Mouse (Mus musculus): ENCODE results near the gene Nxt1. TPM values are rescaled to one million over a fixed set of nuclear protein-coding genes. Genes with fewer than 3 reads are reported as not detected.

Nxt1 gene
- polyA plus RNA-seq, 1 experiment from 2014 or later = 108 TPM

- peaks cover 92% of the 10 kb centered on the region for H3K36me3 ChIP-seq
Measured at GRCm38 (mm10) chr2:148690781-148691180, 18.4 kb downstream of the Nxt1 start.

GRCm38 (mm10) chr2:148698571-148698970 is 26.2 kb downstream of the Nxt1 start:
- H3K27me3 ChIP-seq = no peaks in the 10 kb centered on the region
- H3K9me3 ChIP-seq = no peaks in the 10 kb centered on the region
- no peak overlapping the region for H3K9ac ChIP-seq
- ATAC-seq (ENCODE audit: insufficient number of reproducible peaks, insufficient read depth, low FRiP score, low TSS enrichment, low read depth) = no peak
- no peak overlapping the region for H3K4me2 ChIP-seq
- H3K4me3 ChIP-seq = no peak overlapping the region
- H3K27ac ChIP-seq = no peak overlapping the region
- WGBS = 68% methylated on average over 5 of the region's 5 CpGs
- H3K36me3 ChIP-seq = peaks cover 68% of the 10 kb centered on the region
- no peaks in the 10 kb centered on the region for H3K4me1 ChIP-seq

More at GRCm38 (mm10) chr2:148690781-148691180, 18.4 kb downstream of the Nxt1 start:
- no peaks in the 10 kb centered on the region for H3K9me3 ChIP-seq
- H3K4me2 ChIP-seq = no peak overlapping the region
- H3K27me3 ChIP-seq = no peaks in the 10 kb centered on the region
- H3K27ac ChIP-seq = no peak overlapping the region
- ATAC-seq (ENCODE audit: insufficient number of reproducible peaks, insufficient read depth, low FRiP score, low TSS enrichment, low read depth) = no peak
- 92% methylated on average over 5 of the region's 5 CpGs for WGBS
- H3K4me3 ChIP-seq = no peak overlapping the region
- no peak overlapping the region for H3K9ac ChIP-seq
- H3K4me1 ChIP-seq = no peaks in the 10 kb centered on the region

GRCm38 (mm10) chr2:148706409-148707201 is 34.2 kb downstream of the Nxt1 start:
- no peaks in the 10 kb centered on the region for H3K27me3 ChIP-seq
- no peaks in the 10 kb centered on the region for H3K9me3 ChIP-seq
- H3K4me3 ChIP-seq = no peak overlapping the region
- no peaks in the 10 kb centered on the region for H3K4me1 ChIP-seq
- H3K27ac ChIP-seq = no peak overlapping the region
- no peak for ATAC-seq (ENCODE audit: insufficient number of reproducible peaks, insufficient read depth, low FRiP score, low TSS enrichment, low read depth)
- H3K36me3 ChIP-seq = peaks cover 31% of the 10 kb centered on the region
- 82% methylated on average over 15 of the region's 15 CpGs for WGBS
- H3K4me2 ChIP-seq = no peak overlapping the region
- H3K9ac ChIP-seq = no peak overlapping the region

- Histone ChIP-seq H3K36me3 (peaks cover 34% of the 10 kb centered on the region), H3K4me1 (0 out of 2 replicates have a peak, but pooled peaks cover under 1% of the 10 kb centered on the region), H3K9me3 (no peaks in the 10 kb centered on the region), H3K4me2 (no peak overlapping the region), H3K9ac (no peak overlapping the region), H3K27ac (no peak overlapping the region), H3K27me3 (no peaks in the 10 kb centered on the region), H3K4me3 (no peak overlapping the region)
- WGBS = 84% methylated on average over 6 of the region's 6 CpGs
- no peak for ATAC-seq (ENCODE audit: insufficient number of reproducible peaks, insufficient read depth, low FRiP score, low TSS enrichment, low read depth)
Measured at GRCm38 (mm10) chr2:148707202-148707530, 34.8 kb downstream of the Nxt1 start.

- ATAC-seq (ENCODE audit: insufficient number of reproducible peaks, insufficient read depth, low FRiP score, low TSS enrichment, low read depth) = no peak
- no peak overlapping the region for H3K27ac ChIP-seq
- H3K4me2 ChIP-seq = no peak overlapping the region
- no peak overlapping the region for H3K9ac ChIP-seq
- WGBS = 65% methylated on average over 3 of the region's 3 CpGs
- H3K36me3 ChIP-seq = peaks cover 15% of the 10 kb centered on the region; the same call in 1 of the 2 replicates
- H3K4me3 ChIP-seq = no peak overlapping the region
- 0 out of 2 replicates have a peak, but pooled peaks cover 3% of the 10 kb centered on the region for H3K4me1 ChIP-seq
- H3K27me3 ChIP-seq = no peaks in the 10 kb centered on the region
- H3K9me3 ChIP-seq = no peaks in the 10 kb centered on the region
Measured at GRCm38 (mm10) chr2:148712326-148712725, 39.9 kb downstream of the Nxt1 start.

- 0 out of 2 replicates have a peak, but pooled peaks cover 3% of the 10 kb centered on the region for H3K4me1 ChIP-seq
- ATAC-seq (ENCODE audit: insufficient number of reproducible peaks, insufficient read depth, low FRiP score, low TSS enrichment, low read depth) = no peak
- H3K4me3 ChIP-seq = no peak overlapping the region
- H3K9ac ChIP-seq = no peak overlapping the region
- no peaks in the 10 kb centered on the region for H3K9me3 ChIP-seq
- 67% methylated on average over 2 of the region's 2 CpGs for WGBS
- H3K4me2 ChIP-seq = no peak overlapping the region
- H3K27me3 ChIP-seq = no peaks in the 10 kb centered on the region
- H3K36me3 ChIP-seq = no peaks in the 10 kb centered on the region
- no peak overlapping the region for H3K27ac ChIP-seq
Measured at GRCm38 (mm10) chr2:148717072-148717471, 44.7 kb downstream of the Nxt1 start.

- no peak for ATAC-seq (ENCODE audit: insufficient number of reproducible peaks, insufficient read depth, low FRiP score, low TSS enrichment, low read depth)
- no peak overlapping the region for H3K4me3 ChIP-seq
- H3K4me2 ChIP-seq = no peak overlapping the region
- H3K27me3 ChIP-seq = no peaks in the 10 kb centered on the region
- no peaks in the 10 kb centered on the region for H3K9me3 ChIP-seq
- H3K36me3 ChIP-seq = no peaks in the 10 kb centered on the region
- WGBS = 87% methylated on average over 2 of the region's 2 CpGs
- H3K9ac ChIP-seq = no peak overlapping the region
- H3K4me1 ChIP-seq = no peaks in the 10 kb centered on the region
- H3K27ac ChIP-seq = no peak overlapping the region
Measured at GRCm38 (mm10) chr2:148719271-148719995, 47.0 kb downstream of the Nxt1 start.

Other genes with a start within 250 kb of the Nxt1 start
- 8.0 and 9.7 TPM in 2 replicates for gene Cd93, start 229.0 kb upstream of the Nxt1 start, polyA plus RNA-seq (2015; fragmentation: Nextera tagmentation; extraction: Ambion mirVana)
- gene Gzf1, start 8.4 kb downstream of the Nxt1 start, polyA plus RNA-seq (2015; fragmentation: Nextera tagmentation; extraction: Ambion mirVana) = 21.2 and 21.6 TPM in 2 replicates
- 4.2 and 5.4 TPM in 2 replicates for gene Napb, start 59.9 kb downstream of the Nxt1 start, polyA plus RNA-seq (2015; fragmentation: Nextera tagmentation; extraction: Ambion mirVana)
- not detected in 2 replicates for gene Cstl1, start 77.8 kb downstream of the Nxt1 start, polyA plus RNA-seq (2015; fragmentation: Nextera tagmentation; extraction: Ambion mirVana)
- gene Cst11, start 98.9 kb downstream of the Nxt1 start, polyA plus RNA-seq (2015; fragmentation: Nextera tagmentation; extraction: Ambion mirVana) = not detected in 2 replicates
- not detected in 2 replicates for gene 8030411F24Rik, start 109.4 kb downstream of the Nxt1 start, polyA plus RNA-seq (2015; fragmentation: Nextera tagmentation; extraction: Ambion mirVana)
- not detected in 2 replicates for gene Cst12, start 116.8 kb downstream of the Nxt1 start, polyA plus RNA-seq (2015; fragmentation: Nextera tagmentation; extraction: Ambion mirVana)
- 0.32 TPM in 1 of 2 replicates, not detected in the other for gene Cst8, start 126.2 kb downstream of the Nxt1 start, polyA plus RNA-seq (2015; fragmentation: Nextera tagmentation; extraction: Ambion mirVana)
- gene Cst13, start 147.5 kb downstream of the Nxt1 start, polyA plus RNA-seq (2015; fragmentation: Nextera tagmentation; extraction: Ambion mirVana) = not detected in 2 replicates
- not detected in 2 replicates for gene Cst9, start 162.5 kb downstream of the Nxt1 start, polyA plus RNA-seq (2015; fragmentation: Nextera tagmentation; extraction: Ambion mirVana)
- gene 9230104L09Rik, start 192.4 kb downstream of the Nxt1 start, polyA plus RNA-seq (2015; fragmentation: Nextera tagmentation; extraction: Ambion mirVana) = not detected in 2 replicates
- gene Cst3, start 203.1 kb downstream of the Nxt1 start, polyA plus RNA-seq (2015; fragmentation: Nextera tagmentation; extraction: Ambion mirVana) = 344 and 387 TPM in 2 replicates